Mouse (Mus musculus): ENCODE results near the gene Gm20873.
"Not testable (repeated sequence)": the region's sequence is repeated elsewhere in the genome, so short reads cannot be mapped to it uniquely, and the experiment has no call there.

The Gm20873 gene

DNA sequence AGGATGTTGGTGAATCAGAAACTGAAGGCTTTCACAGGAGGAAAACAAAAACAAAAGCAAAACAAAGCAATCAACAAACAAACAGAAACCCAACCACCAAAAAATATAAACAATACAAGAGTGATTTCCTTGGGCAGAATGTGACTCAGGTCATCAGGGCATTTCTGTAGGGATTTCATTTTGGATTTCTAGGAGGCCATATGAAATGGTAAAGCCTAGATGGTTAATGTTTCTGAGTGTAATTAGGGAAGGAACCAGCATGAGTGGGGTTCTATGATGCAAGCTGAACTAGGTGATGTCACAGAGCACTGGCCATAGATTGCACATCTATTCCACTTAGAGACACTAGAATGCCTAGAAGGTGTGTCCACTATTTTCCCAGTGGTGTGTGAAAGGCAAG is at the start of gene Gm20873:
Gene Gm20873, plus strand, starts transcription at position 301 of the 400 bp plus-strand sequence.
- not testable (repeated sequence) for DNase-seq (ENCODE audit: extremely low read depth, insufficient read length, low spot score)

DNA sequence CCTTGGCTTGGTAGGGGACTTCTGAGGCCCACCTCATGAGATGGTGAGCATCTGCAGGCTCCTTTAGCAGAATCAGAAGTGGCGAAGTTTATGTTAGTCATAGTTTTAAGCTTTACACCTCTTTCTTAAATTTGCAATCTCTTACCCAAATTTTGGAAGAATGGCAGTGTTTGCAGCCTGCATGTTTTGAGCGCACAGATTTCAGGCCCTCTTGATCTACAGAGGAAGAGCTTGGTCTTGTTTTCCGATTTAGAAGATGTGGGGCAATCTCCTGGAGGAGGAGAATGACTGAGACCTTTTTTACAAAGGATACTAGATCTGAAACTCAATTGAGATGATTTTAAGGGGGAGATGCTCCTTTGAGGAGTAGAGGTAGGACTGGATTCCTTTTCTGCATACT is 29.0 kb upstream of the Gm20873 start, which contains the start of gene Gm21746:
Gene Gm21746, minus strand, starts transcription at position 101 of the 400 bp plus-strand sequence.
- not testable (repeated sequence) for DNase-seq (ENCODE audit: extremely low read depth, insufficient read length, low spot score)

Data from 3134 (cell line).